Mouse (Mus musculus): Measurements from ENCODE around the gene Erp27. TPM values are rescaled to one million over a fixed set of nuclear protein-coding genes. Genes with fewer than 3 reads are reported as not detected.

Erp27 gene
- polyA plus RNA-seq, 1 experiment from 2014 or later: 1.7 TPM

DNA sequence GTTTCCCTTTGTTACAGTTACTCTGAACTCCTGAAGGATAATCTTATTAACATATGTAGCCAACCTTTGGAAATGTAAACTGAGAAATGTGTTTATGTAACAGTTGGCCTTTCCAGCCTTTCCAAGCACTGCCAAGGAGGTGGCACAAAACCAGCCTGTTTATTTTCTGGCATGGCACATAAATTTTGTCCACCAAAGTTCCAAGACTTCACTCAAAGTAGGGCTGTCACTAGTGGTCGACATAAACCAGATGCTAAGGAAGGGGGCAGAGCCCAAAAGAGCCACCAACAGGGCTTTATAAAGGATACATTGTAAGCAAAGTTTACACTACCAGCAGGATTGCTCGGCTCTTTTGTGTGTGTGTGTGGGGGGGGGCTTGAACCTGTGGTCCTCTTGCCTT is 4.1 kb downstream of the Erp27 start:
- no peak for ATAC-seq (ENCODE audit: insufficient number of reproducible peaks, insufficient read depth, low FRiP score, low read depth)
- H3K27ac ChIP-seq (replicated peaks in 1 of 2; ENCODE audit: control insufficient read depth in 1 of 2, insufficient read depth in 1 of 2, low read depth in 2 of 2, low read length in 2 of 2): peak overlapping the region in 1 of 2 experiments; percentile 53; a peak in 2 of 4 replicates

GRCm38 (mm10) chr6:136915721-136916395 is 6.1 kb downstream of the Erp27 start:
- Histone ChIP-seq H3K4me3 (ENCODE audit: control insufficient read depth in 1 of 2, insufficient read depth in 1 of 2, low read depth in 1 of 2, low read length in 2 of 2) (no peak overlapping the region), H3K4me1 (ENCODE audit: control insufficient read depth in 2 of 2, insufficient read depth in 2 of 2, low read length in 2 of 2) (peaks cover 4 to 7% of the 10 kb centered on the region in 2 experiments; a peak in 3 of 4 replicates), H3K27ac (replicated peaks in 1 of 2; ENCODE audit: control insufficient read depth in 1 of 2, insufficient read depth in 1 of 2, low read depth in 2 of 2, low read length in 2 of 2) (no peak overlapping the region), H3K36me3 (ENCODE audit: control insufficient read depth, insufficient read depth, low read length) (no peaks in the 10 kb centered on the region), H3K27me3 (ENCODE audit: control insufficient read depth, insufficient read depth, low read length) (no peaks in the 10 kb centered on the region), H3K4me2 (ENCODE audit: low read length) (no peak overlapping the region), H3K9ac (ENCODE audit: low read length) (no peak overlapping the region), H3K9me3 (ENCODE audit: control insufficient read depth, low read length) (no peaks in the 10 kb centered on the region)
- no peak for ATAC-seq (ENCODE audit: insufficient number of reproducible peaks, insufficient read depth, low FRiP score, low read depth)
- 72% methylated on average over 8 of the region's 8 CpGs for WGBS

More for the DNA sequence above, 4.1 kb downstream of the Erp27 start:
- no peak overlapping the region for H3K4me2 ChIP-seq (ENCODE audit: low read length)
- H3K4me1 ChIP-seq (ENCODE audit: control insufficient read depth in 2 of 2, insufficient read depth in 2 of 2, low read length in 2 of 2): peaks cover 7% of the 10 kb centered on the region in 2 experiments; a peak in 3 of 4 replicates
- no peak overlapping the region for H3K9ac ChIP-seq (ENCODE audit: low read length)
- no peak overlapping the region for H3K4me3 ChIP-seq (ENCODE audit: control insufficient read depth in 1 of 2, insufficient read depth in 1 of 2, low read depth in 1 of 2, low read length in 2 of 2)
- H3K9me3 ChIP-seq (ENCODE audit: control insufficient read depth, low read length): no peaks in the 10 kb centered on the region
- 0 out of 2 replicates have a peak, but pooled peaks cover 1% of the 10 kb centered on the region for H3K36me3 ChIP-seq (ENCODE audit: control insufficient read depth, insufficient read depth, low read length)
- no peaks in the 10 kb centered on the region for H3K27me3 ChIP-seq (ENCODE audit: control insufficient read depth, insufficient read depth, low read length)
- WGBS: 25% methylated on average over 2 of the region's 2 CpGs

DNA sequence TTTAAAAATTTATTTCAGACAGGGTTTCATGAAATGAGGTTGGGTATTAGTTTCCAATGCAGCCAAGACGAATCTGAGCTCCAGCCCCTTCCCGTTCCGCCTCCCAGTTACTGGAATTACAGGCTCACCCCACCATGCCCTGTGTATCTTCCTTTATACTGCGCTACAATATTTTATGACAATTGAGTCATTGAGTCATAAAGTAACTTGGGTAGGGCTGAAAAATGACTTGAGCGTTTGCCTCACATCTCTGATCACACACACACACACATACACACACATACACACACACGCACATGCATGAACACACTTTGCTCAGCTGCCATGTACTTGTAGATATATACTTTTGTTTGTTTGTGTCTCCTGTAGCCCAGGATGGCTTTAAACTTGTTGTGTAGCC is 7.7 kb downstream of the Erp27 start:
- Histone ChIP-seq H3K9ac (ENCODE audit: low read length) (no peak overlapping the region), H3K4me3 (ENCODE audit: control insufficient read depth in 1 of 2, insufficient read depth in 1 of 2, low read depth in 1 of 2, low read length in 2 of 2) (no peak overlapping the region), H3K27me3 (ENCODE audit: control insufficient read depth, insufficient read depth, low read length) (no peaks in the 10 kb centered on the region), H3K9me3 (ENCODE audit: control insufficient read depth, low read length) (no peaks in the 10 kb centered on the region), H3K4me2 (ENCODE audit: low read length) (no peak overlapping the region), H3K27ac (replicated peaks in 1 of 2; ENCODE audit: control insufficient read depth in 1 of 2, insufficient read depth in 1 of 2, low read depth in 2 of 2, low read length in 2 of 2) (0 out of 4 replicates have a peak overlapping the region, but pooled peaks of 1 of the 2 experiments have one; percentile 43), H3K4me1 (ENCODE audit: control insufficient read depth in 2 of 2, insufficient read depth in 2 of 2, low read length in 2 of 2) (peaks cover 13% of the 10 kb centered on the region in 2 experiments), H3K36me3 (ENCODE audit: control insufficient read depth, insufficient read depth, low read length) (no peaks in the 10 kb centered on the region)
- ATAC-seq (ENCODE audit: insufficient number of reproducible peaks, insufficient read depth, low FRiP score, low read depth): no peak
- 92% methylated on average over 6 of the region's 6 CpGs for WGBS

DNA sequence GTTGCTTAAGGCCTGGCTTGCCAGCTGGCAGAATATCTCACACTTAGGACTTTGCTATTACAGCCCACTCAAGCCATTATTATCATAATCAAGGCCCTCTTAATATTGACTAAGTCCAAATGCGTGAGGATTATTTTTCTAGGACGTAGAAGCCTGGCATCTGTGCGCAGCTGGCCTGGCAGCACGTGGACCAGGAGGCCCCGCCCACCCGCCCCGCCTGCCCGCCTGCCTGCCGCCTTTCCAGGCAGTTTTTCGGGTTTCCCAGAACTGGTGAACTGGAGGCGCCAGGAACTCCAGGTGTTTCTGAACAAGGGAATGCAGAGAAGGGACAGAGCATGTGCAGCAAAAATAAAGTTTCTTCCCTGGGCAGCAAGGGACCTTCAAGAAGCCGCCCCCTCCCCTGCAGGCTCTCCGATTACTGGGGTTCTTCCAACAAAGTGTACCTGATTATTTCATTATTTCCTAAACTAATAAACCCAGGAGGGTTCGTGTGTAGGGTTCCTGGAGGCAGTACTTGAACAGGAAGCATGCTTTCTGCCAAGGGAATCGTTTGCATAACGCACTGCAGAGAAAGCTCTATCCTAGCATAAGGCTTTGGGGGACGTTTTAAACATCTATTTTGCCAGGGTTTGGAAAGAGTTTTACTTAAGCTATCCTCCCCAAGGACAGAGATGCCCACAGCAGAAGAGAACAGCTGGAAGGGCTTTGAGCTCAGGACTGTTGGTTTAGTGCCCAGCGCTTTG is 8.4 kb downstream of the Erp27 start:
- H3K4me2 ChIP-seq (ENCODE audit: low read length): peak overlapping the region; percentile 48
- H3K9me3 ChIP-seq (ENCODE audit: control insufficient read depth, low read length): no peaks in the 10 kb centered on the region
- no peak overlapping the region for H3K4me3 ChIP-seq (ENCODE audit: control insufficient read depth in 1 of 2, insufficient read depth in 1 of 2, low read depth in 1 of 2, low read length in 2 of 2)
- H3K27me3 ChIP-seq (ENCODE audit: control insufficient read depth, insufficient read depth, low read length): no peaks in the 10 kb centered on the region
- H3K4me1 ChIP-seq (ENCODE audit: control insufficient read depth in 2 of 2, insufficient read depth in 2 of 2, low read length in 2 of 2): peaks cover 13% of the 10 kb centered on the region in 2 experiments
- ATAC-seq (ENCODE audit: insufficient number of reproducible peaks, insufficient read depth, low FRiP score, low read depth): no peak
- H3K27ac ChIP-seq (replicated peaks in 1 of 2; ENCODE audit: control insufficient read depth in 1 of 2, insufficient read depth in 1 of 2, low read depth in 2 of 2, low read length in 2 of 2): peak overlapping the region in 1 of 2 experiments; percentile 43; a peak in 1 of 4 replicates
- 22% methylated on average over 18 of the region's 18 CpGs for WGBS
- no peaks in the 10 kb centered on the region for H3K36me3 ChIP-seq (ENCODE audit: control insufficient read depth, insufficient read depth, low read length)
- peak overlapping the region; percentile 42; the same call in 1 of the 2 replicates for H3K9ac ChIP-seq (ENCODE audit: low read length)

DNA sequence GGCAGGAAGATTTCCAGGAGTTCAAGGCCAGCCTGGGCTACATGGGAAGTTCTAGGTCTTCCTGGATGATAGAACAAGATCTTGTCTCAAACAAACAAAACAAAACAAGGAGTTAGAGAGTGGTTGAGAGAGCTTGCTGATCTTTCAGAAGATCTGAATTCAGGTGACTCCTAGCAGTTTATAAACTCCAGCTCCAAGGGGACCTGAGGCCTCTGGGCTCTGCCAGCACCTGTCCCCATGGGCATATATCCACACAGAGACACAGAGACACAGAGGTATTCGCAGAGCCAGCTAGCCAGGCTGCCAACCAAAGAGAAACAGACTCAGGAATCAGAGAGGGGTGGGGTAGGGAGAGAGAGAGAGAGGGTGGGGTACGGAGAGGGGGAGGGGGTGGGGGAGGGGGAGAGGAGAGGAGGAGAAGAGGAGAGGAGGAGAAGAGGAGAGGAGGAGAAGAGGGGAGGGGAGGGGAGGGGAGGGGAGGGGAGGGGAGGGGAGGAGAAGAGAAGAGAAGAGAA is 9.2 kb downstream of the Erp27 start:
- H3K9me3 ChIP-seq (ENCODE audit: control insufficient read depth, low read length): no peaks in the 10 kb centered on the region
- H3K36me3 ChIP-seq (ENCODE audit: control insufficient read depth, insufficient read depth, low read length): no peaks in the 10 kb centered on the region
- H3K27me3 ChIP-seq (ENCODE audit: control insufficient read depth, insufficient read depth, low read length): no peaks in the 10 kb centered on the region
- H3K4me2 ChIP-seq (ENCODE audit: low read length): no peak overlapping the region
- H3K27ac ChIP-seq (replicated peaks in 1 of 2; ENCODE audit: control insufficient read depth in 1 of 2, insufficient read depth in 1 of 2, low read depth in 2 of 2, low read length in 2 of 2): no peak overlapping the region
- ATAC-seq (ENCODE audit: insufficient number of reproducible peaks, insufficient read depth, low FRiP score, low read depth): no peak
- 100% methylated on average over 1 of the region's 2 CpGs for WGBS
- peaks cover 13% of the 10 kb centered on the region in 2 experiments for H3K4me1 ChIP-seq (ENCODE audit: control insufficient read depth in 2 of 2, insufficient read depth in 2 of 2, low read length in 2 of 2)
- H3K9ac ChIP-seq (ENCODE audit: low read length): no peak overlapping the region
- no peak overlapping the region for H3K4me3 ChIP-seq (ENCODE audit: control insufficient read depth in 1 of 2, insufficient read depth in 1 of 2, low read depth in 1 of 2, low read length in 2 of 2)

GRCm38 (mm10) chr6:136910247-136910890 is 11.6 kb downstream of the Erp27 start:
- Histone ChIP-seq H3K4me1 (ENCODE audit: control insufficient read depth in 2 of 2, insufficient read depth in 2 of 2, low read length in 2 of 2) (peaks cover 18 to 19% of the 10 kb centered on the region in 2 experiments), H3K9me3 (ENCODE audit: control insufficient read depth, low read length) (no peaks in the 10 kb centered on the region), H3K36me3 (ENCODE audit: control insufficient read depth, insufficient read depth, low read length) (no peaks in the 10 kb centered on the region), H3K27ac (replicated peaks in 1 of 2; ENCODE audit: control insufficient read depth in 1 of 2, insufficient read depth in 1 of 2, low read depth in 2 of 2, low read length in 2 of 2) (0 out of 4 replicates have a peak overlapping the region, but pooled peaks of 1 of the 2 experiments have one; percentile 6), H3K27me3 (ENCODE audit: control insufficient read depth, insufficient read depth, low read length) (no peaks in the 10 kb centered on the region), H3K4me2 (ENCODE audit: low read length) (no peak overlapping the region), H3K4me3 (ENCODE audit: control insufficient read depth in 1 of 2, insufficient read depth in 1 of 2, low read depth in 1 of 2, low read length in 2 of 2) (no peak overlapping the region), H3K9ac (ENCODE audit: low read length) (no peak overlapping the region)
- WGBS: 52% methylated on average over 9 of the region's 9 CpGs
- ATAC-seq (ENCODE audit: insufficient number of reproducible peaks, insufficient read depth, low FRiP score, low read depth): peak; percentile 31; the same call in 1 of the 2 replicates

- Histone ChIP-seq H3K36me3 (ENCODE audit: control insufficient read depth, insufficient read depth, low read length) (no peaks in the 10 kb centered on the region), H3K4me3 (ENCODE audit: control insufficient read depth in 1 of 2, insufficient read depth in 1 of 2, low read depth in 1 of 2, low read length in 2 of 2) (no peak overlapping the region), H3K9ac (ENCODE audit: low read length) (no peak overlapping the region), H3K9me3 (ENCODE audit: control insufficient read depth, low read length) (no peaks in the 10 kb centered on the region), H3K4me1 (ENCODE audit: control insufficient read depth in 2 of 2, insufficient read depth in 2 of 2, low read length in 2 of 2) (peaks cover 15 to 16% of the 10 kb centered on the region in 2 experiments), H3K27me3 (ENCODE audit: control insufficient read depth, insufficient read depth, low read length) (no peaks in the 10 kb centered on the region), H3K27ac (replicated peaks in 1 of 2; ENCODE audit: control insufficient read depth in 1 of 2, insufficient read depth in 1 of 2, low read depth in 2 of 2, low read length in 2 of 2) (no peak overlapping the region), H3K4me2 (ENCODE audit: low read length) (no peak overlapping the region)
- ATAC-seq (ENCODE audit: insufficient number of reproducible peaks, insufficient read depth, low FRiP score, low read depth): no peak
- 81% methylated on average over 10 of the region's 10 CpGs for WGBS
These were observed 15.1 kb downstream of the Erp27 start for GRCm38 (mm10) chr6:136906937-136907293.

Measured in heart, embryonic 14.5 days (tissue).